Mouse (Mus musculus) thymus, adult 2 months (tissue): ENCODE data around the gene Grin1.
A peak's percentile ranks its signal among the peaks of the same experiment; 100 is the strongest.

Source experiments
- CTCF ChIP-seq: fragments of 200-500 bp; IDR thresholded peaks from 2 replicates; pipeline ENCODE4 v1.5.1; 2012; ENCODE audit warnings: mild to moderate bottlenecking, control low read depth, low read length, moderate library complexity, borderline replicate concordance; ENCODE audit not compliant: control insufficient read depth, poor library complexity, insufficient read depth; ENCODE audit errors: extremely low read depth
- POLR2A ChIP-seq: fragments of 200-500 bp; IDR thresholded peaks from 2 replicates; pipeline ENCODE4 v1.6.1; 2012; ENCODE audit warnings: mild to moderate bottlenecking, low read length, control low read depth, moderate library complexity; ENCODE audit not compliant: control insufficient read depth, poor library complexity, insufficient read depth; ENCODE audit errors: extremely low read depth

DNA sequence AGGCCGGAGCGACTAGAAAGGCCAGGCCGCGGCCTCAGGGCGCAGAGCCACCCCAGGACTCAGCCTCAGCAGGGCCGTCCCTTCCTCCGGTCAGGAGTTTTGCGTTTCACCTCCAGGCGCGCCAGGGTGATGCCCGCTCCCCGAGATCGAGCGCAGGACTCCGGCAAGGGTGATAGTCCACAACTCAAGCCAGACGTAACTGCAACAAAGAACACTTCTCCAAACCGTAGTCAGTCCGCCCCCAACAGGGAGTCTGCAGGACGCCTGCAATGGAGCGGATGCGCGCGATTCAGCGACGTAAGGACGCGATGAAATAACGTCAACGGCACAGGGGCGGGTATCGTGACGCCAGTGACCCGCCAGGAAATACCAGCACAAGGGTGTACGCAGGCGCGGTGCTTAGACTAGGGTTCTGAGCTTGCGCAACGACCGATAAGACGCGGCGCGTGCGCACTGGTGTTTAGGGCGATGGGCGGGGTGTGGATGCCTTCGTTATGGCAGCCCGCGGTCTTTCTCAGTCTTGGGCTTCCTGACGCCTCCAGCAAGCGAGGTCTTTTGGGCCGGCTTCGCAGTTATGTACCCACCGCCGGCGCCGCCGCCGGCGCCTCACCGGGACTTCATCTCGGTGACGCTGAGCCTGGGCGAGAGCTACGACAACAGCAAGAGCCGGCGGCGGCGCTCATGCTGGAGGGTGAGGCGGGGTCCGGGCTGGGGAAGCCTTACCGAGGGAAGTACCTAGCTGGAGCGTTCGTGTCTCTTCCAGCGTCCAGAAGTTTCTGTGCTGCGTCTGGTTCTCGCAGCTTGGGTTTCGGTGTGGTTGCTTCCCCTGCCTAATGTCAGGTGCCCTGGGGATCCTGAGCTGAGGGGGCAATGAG, 13.5 kb upstream of the Grin1 start, which contains the start of gene Man1b1:
- TF ChIP-seq CTCF, result no peak
- TF ChIP-seq POLR2A, result peak; percentile 83
